Mouse (Mus musculus) cerebellum, adult (tissue): ENCODE data around the gene Gm7579.
"Not testable (repeated sequence)": the region's sequence is repeated elsewhere in the genome, so short reads cannot be mapped to it uniquely, and the experiment has no call there.

Experiments
- ATAC-seq: cut with Nextera tagmentation; 2 replicates; pipeline ENCODE4 v1.9.2; 2017; ENCODE audit warnings: mild to moderate bottlenecking, moderate library complexity, mixed read lengths; ENCODE audit not compliant: insufficient number of reproducible peaks, low FRiP score, low TSS enrichment

Gm7579 gene

DNA sequence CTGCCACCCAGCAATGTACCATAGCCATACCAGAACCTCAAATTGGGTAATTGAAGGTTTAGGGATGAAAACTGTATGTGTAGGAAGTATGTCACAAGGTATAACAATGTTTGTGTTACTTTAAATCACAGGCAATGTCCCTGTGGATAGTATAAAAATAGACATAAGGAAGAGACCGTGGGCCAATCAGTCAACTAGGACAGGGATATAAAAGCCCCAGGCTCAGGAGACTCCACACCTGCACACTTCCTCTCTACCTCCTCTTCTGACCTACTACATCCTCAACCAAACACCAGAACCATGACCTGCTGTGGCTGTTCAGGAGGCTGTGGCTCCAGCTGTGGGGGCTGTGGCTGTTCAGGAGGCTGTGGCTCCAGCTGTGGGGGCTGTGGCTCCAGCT lies at the start of gene Gm7579:
Gm7579 (plus strand) TSS at position 301 of the 400 bp plus-strand sequence.
- no peak for ATAC-seq

DNA sequence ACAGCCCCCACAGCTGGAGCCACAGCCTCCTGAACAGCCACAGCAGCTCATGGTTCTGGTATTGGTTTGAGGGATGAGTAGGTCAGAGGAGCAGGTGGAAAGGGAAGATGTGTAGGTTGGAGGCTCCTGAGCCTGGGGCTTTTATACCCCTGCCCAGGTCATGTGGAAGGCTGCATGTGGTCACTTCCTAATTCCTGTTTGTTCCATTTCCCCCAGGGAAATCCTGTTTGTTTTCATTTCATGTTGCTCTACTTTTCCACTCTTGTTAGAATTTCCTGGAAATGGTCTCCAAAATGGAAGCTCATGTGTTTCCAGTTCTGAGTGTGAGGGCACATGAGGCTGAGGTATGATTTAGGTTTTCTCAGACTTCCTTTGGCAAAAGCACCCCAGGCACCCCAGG lies 46.0 kb upstream of the Gm7579 start, which contains the start of gene Gm4553:
Gm4553 (minus strand) TSS at position 101 of the 400 bp plus-strand sequence.
- ATAC-seq: not testable (repeated sequence)

DNA sequence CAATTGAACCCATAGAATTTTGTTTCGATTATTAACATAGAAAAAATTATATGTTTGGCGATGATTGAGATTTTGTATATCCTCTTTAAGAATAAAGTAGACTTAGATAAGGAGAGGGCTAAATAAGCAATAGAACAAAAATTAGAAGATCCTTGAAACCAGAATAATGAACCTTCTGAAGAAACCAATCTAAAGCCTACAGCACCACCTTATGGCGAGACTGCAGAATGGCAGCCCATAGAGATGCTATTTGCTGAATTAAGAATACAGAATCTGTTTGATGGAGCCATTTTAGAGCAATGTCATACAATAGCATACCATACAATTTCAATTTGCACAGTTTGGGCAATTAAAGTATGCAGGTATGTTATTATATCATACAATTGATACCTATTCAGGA lies 41.8 kb upstream of the Gm7579 start:
- no peak for ATAC-seq

DNA sequence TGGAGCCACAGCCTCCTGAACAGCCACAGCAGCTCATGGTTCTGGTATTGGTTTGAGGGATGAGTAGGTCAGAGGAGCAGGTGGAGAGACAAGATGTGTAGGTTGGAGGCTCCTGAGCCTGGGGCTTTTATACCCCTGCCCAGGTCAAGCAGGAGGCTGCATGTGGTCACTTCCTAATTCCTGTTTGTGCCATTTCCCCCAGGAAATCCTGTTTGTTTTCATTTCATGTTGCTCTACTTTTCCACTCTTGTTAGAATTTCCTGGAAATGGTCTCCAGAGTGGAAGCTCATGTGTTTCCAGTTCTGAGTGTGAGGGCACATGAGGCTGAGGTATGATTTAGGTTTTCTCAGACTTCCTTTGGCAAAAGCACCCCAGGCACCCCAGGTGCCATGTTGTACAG lies 35.8 kb upstream of the Gm7579 start, which contains the start of gene Krtap5-2:
Krtap5-2 (minus strand) TSS at position 101 of the 400 bp plus-strand sequence.
- not testable (repeated sequence) for ATAC-seq

DNA sequence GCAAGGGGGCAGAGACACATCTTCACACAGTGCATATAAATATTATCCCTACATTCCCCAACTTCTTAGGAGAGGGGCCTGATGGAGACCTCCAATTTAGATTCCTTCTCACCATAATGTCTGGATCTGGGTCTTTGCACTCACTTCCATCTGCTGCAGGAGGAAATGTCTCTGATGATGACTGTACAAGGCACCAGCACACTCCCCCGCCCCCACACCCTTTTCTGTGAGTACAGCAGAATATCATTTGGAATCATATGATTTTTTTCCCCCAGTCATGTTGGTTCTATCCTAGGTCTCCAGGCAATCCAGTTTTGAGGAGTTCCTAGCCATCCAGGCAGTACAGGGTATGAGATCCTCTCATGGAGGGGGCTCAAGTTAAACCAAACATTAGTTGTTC lies 33.0 kb upstream of the Gm7579 start:
- no peak for ATAC-seq

DNA sequence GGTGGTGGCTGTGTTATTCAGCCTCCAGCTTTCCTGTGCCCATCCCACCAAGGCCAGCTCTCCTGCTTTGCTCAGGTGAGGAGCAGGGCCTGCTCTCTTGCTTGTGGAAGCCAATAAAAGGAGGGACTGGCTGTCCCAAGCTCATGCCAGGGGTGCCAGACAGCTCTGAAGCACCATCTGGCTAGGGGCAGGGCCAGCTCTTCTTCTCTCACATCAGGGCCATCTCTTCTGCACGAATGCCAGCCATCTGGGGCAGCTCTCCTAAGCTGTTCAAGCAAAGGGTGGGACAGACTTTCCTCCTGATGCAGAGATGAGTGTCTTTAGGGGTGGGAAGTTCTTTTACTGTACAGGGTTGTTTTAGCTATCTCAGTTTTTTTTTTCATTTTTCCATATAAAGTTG lies 30.6 kb upstream of the Gm7579 start:
- ATAC-seq: no peak

DNA sequence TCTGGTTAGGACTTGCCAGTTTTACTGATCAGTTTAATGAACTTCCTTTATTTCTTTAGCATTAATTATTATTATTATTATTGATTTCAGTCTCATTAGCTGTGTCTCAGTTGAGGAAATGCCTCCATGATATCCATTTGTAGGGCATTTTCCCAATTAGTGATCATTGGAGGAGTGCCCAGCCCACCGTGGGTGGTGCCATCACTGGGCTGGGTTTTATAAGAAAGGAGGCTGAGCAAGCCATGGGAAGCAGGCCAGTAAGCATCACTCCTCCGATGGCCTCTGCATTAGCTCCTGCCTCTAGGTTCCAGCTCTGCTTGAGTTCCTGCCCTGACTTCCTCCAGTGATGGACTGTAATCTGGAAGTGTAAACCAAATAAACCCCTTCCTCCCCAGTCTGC lies 23.5 kb upstream of the Gm7579 start:
- ATAC-seq: no peak

DNA sequence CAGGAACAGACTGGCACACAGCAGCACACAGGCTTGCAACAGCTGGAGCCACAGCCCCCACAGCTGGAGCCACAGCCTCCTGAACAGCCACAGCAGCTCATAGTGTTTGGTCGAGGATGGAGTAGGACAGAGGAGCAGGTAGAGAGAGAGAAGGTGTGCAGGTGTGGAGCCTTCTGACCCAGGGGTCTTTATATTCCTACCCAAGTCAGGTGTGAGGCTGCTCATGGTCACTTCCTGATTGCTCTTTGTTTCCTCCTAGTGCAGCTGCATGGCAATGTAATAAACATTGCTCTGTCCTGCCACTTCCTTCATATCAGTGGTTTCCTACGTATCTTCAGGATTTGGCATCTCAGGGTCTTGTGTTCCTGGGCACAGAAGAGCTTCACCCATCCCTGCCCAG lies 21.4 kb upstream of the Gm7579 start, which contains the start of gene Gm10153:
Gm10153 (minus strand) TSS at position 101 of the 400 bp plus-strand sequence.
- ATAC-seq: no peak

DNA sequence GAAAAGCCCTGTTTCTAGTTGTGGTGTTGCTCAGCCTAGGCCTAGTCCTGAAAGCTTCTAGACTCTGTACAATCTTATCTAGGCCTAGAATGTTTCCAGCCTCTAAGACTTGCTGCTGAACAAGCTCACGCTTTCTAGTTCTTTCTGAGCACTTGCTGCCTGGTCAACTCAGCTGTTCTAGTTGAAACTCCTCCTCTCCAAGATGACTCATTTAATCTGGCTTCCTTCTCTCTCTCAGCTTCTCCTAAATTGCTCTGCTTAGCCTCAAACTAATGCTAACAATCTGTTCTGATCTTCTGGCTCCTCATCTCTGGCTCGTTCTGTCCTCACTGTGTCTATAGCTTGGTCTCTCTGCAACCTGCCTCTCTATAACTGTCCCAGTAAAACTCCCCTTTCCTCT lies 12.9 kb upstream of the Gm7579 start:
- no peak for ATAC-seq

DNA sequence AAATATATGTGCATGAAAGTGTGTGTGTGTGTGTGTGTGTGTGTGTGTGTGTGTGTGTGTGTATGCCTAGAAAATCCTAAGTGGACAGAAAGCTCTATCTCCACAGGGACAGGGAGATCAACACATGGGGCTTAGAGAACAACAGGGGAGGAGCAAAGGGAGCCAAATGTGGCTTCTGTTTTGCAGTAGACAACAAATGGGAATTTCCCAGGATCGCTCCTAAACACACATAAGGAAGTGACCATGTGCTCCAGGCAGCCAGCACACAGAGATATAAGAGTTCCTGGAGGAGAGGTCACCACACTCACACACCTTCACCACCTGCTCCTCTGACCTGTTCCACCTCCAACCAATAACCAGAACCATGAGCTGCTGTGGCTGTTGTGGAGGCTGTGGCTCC lies 10.6 kb upstream of the Gm7579 start, which contains the start of gene Krtap5-3:
Krtap5-3 (plus strand) TSS at position 301 of the 400 bp plus-strand sequence.
- ATAC-seq: no peak

DNA sequence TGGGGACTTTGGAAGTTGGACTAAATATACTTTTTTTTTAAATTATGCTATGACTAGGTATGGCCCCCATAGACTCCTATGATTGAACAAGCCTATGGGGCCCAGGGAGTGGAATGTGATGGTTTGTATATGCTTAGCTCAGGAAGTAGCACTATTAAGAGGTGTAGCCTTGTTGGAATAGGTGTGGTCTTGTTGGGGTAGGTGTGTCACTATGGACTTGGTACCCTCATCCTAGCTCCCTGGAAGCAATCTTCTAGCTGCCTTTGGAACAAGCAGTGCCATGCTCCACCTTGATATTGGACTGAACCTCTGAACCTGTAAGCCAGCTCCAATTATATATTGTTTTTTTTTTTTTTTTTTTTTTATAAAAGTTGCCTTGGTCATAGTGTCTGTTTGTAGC lies 6.2 kb upstream of the Gm7579 start:
- ATAC-seq: no peak

DNA sequence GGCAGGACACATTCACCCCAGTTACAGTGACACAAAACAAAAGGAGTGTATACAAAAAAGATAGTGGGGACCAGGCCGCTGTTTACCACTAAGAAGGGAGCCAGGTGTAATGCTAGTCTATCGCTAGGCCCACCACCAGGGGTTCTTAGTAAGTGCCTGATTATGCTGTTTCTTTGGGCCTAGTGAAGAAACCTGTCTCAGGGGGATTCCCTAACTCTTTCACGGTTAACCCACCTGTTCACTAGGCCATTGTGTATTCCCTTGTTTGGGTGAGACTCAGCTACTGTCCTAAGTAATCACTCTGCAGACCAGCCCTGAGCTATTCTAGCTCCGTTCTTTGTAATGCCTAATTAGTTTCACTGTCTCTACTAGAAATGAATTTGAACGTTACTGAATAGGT lies 4.8 kb upstream of the Gm7579 start:
- ATAC-seq: not testable (repeated sequence)

DNA sequence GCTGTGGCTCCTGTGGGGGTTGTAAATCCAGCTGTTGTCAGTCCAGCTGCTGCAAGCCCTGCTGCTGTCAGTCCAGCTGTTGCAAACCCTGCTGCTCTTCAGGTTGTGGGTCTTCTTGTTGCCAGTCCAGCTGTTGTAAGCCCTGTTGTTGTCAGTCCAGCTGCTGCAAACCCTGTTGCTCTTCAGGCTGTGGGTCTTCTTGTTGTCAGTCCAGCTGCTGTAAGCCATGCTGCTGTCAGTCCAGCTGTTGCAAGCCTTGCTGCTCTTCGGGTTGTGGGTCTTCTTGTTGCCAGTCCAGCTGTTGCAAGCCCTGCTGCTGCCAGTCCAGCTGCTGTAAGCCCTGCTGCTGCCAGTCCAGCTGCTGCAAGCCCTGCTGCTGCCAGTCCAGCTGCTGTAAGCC lies 477 bp downstream of the Gm7579 start:
- ATAC-seq: not testable (repeated sequence)

DNA sequence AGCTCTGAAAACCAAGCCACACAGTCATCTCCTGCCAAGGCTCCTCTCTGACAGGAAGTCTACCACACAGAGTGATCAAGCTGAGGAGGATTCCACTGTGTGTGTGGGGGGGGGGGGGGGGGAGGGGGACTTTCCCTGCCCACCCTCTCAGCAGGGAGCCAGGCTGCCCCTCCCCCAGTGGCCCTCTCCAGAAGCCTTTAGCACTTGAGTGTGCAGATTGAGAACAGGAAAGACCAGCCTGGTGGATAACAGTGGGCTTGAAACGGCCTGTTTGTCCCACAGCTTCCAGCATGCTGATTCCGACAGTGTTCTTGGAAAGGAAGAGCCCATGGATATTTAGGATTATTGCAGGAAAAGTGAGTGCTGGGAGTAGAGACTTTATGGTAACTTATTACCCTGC lies 12.9 kb downstream of the Gm7579 start:
- no peak for ATAC-seq

DNA sequence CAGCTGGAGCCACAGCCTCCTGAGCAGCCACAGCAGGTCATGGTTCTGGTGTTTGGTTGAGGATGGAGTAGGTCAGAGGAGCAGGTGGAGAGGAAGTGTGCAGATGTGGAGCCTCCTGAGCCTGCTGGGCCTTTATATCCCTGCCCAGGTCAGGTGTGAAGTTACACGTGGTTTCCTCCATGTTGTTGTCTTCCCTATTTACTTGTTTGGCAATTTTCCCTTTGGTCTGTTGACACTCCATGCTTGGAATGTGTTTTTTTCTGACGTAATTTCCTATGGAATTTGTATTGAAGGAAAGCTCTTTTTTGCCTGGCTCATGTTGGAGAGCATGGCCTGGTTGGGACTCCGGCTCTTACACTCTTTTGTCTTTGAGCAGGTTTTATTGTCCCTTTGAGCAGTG lies 18.2 kb downstream of the Gm7579 start, which contains the start of gene Krtap5-5:
Krtap5-5 (minus strand) TSS at position 101 of the 400 bp plus-strand sequence.
- ATAC-seq: not testable (repeated sequence)

DNA sequence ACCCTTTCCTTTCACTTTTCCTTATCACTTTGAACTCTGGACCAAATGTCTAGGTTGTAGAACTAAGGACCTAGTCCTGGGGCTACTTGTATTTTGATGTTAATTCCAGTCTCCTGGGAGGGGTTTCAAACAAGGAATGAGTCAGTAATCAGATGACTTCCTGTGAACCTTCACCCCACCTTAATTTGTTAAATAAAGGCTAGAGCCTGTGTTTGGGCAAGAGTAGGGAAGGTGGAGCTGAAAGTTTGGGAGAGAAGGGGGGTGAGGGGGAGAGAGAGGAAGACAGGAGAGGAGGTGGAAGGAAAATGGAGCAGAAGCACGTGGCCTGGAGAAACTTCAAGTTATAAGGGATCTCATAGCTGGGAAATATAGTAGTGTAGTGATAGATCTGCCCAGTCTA lies 19.9 kb downstream of the Gm7579 start:
- no peak for ATAC-seq

DNA sequence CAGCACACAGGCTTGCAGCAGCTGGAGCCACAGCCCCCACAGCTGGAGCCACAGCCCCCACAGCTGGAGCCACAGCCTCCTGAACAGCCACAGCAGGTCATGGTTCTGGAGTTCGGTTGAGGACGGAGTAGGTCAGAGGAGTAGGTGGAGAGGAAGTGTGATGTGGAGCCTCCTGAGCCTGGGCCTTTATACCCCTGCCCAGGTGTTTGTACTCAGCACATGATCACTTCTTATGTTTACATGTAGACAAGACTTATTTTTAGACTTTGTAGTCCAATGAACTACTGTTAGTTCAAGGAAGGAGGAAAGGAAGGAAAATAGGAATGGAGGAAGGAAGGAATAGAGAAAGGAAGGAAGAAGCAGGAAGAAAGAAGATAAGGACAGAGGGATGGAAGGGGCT lies 29.3 kb downstream of the Gm7579 start, which contains the start of gene Gm40460:
Gm40460 (minus strand) TSS at position 101 of the 400 bp plus-strand sequence.
- no peak for ATAC-seq

DNA sequence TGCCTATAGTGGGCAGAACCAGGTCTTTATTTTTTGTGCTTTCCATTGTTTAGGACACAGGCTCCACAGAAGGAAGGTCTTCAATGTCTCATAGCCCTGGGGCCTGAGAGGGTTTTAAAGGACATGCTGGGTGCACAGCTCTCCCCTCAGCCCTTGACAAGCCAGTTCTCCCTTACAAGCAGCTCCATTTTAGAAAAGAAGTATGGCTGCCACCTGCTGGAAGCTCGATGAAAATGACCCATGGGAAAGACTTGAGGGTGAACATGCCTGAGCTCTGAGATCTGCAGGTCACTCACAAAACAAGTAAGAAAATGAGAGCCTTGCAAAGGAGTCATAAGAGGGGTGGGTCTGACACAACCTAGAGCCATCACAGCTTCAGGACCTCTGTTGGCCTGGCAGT lies 38.2 kb downstream of the Gm7579 start:
- ATAC-seq: no peak

DNA sequence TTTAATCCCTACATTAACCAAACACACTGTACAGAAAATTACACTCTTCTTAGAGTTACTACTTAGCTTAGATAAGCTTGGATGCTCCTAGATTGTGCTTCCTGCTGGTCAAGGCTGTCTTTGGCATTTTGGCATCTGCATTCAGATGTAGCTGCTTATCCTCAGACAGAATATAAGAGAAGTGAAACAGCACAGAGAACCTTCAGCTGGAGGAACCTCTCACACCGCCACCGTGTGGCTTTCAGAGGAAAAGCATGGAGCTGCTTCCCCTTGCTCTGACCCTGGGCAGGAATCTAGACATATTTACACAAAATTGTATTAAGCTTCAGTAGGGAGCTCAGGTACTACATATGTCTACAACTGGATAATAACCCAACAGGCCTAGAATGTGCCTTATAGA lies 43.9 kb downstream of the Gm7579 start:
- ATAC-seq: peak; percentile 26; the same call in 1 of the 2 replicates

DNA sequence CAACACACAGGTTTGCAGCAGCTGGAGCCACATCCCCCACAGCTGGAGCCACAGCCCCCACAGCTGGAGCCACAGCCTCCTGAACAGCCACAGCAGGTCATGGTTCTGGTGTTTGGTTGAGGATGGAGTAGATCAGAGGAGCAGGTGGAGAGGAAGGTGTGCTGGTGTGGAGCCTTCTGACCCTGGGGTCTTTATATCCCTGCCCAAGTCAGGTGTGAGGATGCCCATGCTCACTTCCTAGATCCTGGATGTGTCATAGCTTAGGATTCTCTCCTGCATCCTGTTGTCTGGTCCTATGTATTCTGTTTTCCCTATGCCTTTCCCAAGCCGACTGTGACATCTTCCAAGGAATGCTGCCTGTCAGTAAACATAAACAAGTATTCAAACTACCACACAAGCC lies 46.6 kb downstream of the Gm7579 start, which contains the start of gene Gm2431:
Gm2431 (minus strand) TSS at position 101 of the 400 bp plus-strand sequence.
- not testable (repeated sequence) for ATAC-seq
